Mouse (Mus musculus): Measurements from ENCODE around the gene Pcgf3. TPM values are rescaled to one million over a fixed set of nuclear protein-coding genes. Genes with fewer than 3 reads are reported as not detected.

Gene Pcgf3
- total and polyA plus RNA-seq, 2 experiments from 2014 or later, result 12.9 to 36.4 TPM

DNA sequence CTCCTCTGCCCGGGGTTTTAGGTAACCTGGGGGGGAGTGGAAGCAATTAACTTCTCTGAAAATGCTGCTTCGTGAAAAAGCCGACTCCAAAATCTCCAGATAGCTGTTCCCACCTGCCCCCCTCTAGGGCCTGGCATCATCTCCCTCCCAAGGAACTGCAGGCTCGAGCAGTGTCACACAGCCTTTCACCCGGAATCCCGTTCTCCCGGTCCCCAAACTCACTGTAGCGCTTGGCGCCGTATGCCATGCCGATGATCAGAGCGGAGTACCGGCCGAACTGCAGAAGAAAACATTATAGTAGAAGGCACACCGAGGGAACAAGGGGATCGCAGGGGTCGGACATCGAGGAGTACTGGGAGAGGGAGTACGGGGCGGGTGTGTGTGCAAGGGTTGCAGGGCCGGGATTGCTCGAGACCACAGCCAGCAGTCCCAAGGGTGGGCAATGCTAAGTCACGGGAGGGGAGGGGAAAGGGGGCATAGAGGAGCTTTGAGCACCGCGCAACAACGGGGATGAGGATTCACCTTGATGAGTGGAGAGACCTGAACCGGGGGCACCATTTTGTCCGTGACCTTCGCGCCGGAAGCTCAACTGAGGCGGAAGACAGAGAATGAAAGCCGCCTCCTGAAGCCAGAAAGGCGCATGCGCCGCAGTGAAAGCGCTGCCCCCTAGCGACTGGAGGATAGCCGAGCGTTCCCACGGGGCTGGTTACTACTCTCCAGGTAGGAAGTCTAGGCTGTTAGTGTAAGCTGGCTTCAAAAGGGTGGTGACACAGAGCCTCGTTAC lies 27.0 kb upstream of the Pcgf3 start, which contains the start of gene Atp5k:
Atp5k (minus strand) TSS at position 645 of the 784 bp plus-strand sequence.
- H3K4me3 ChIP-seq (ENCODE audit: low read length), result peak within 1 kb of the TSS; percentile 92
- H3K36me3 ChIP-seq (ENCODE audit: insufficient read depth, low read length), result peaks cover 10% of the 10 kb centered on the region; the same call in 1 of the 2 replicates
- H3K27me3 ChIP-seq (ENCODE audit: insufficient read depth, low read length), result no peaks in the 10 kb centered on the region
- ATAC-seq (peak; percentile 89), DNase-seq (ENCODE audit: low spot score) (peak; percentile 97)
- H3K9me3 ChIP-seq (ENCODE audit: low read length), result no peaks in the 10 kb centered on the region
- peak; percentile 95 for TF ChIP-seq CTCF (IDR thresholded peaks at IDR 0.05; ENCODE audit: low read depth)
- peak within 1 kb of the TSS; percentile 70 for H3K27ac ChIP-seq
- peak within 1 kb of the TSS; percentile 83 for H3K9ac ChIP-seq (replicated peaks; ENCODE audit: low read length)
- peak within 1 kb of the TSS; percentile 87 for H3K4me2 ChIP-seq (ENCODE audit: low read depth, low read length)
- peaks cover 5% of the 10 kb centered on the region; the same call in 1 of the 2 replicates for H3K4me1 ChIP-seq (ENCODE audit: insufficient read depth, low read length)
- WGBS, result under 1% methylated on average over 41 of the region's 42 CpGs

GRCm38 (mm10) chr5:108436101-108436500 lies 24.9 kb upstream of the Pcgf3 start:
- no peaks in the 10 kb centered on the region for H3K27me3 ChIP-seq (ENCODE audit: insufficient read depth, low read length)
- H3K36me3 ChIP-seq (ENCODE audit: insufficient read depth, low read length), result peaks cover 3% of the 10 kb centered on the region; the same call in 1 of the 2 replicates
- H3K4me3 ChIP-seq (ENCODE audit: low read length), result no peak overlapping the region
- WGBS, result 69% methylated on average over 2 of the region's 2 CpGs
- H3K9me3 ChIP-seq (ENCODE audit: low read length), result no peaks in the 10 kb centered on the region
- no peak overlapping the region for H3K4me2 ChIP-seq (ENCODE audit: low read depth, low read length)
- no peak overlapping the region for H3K27ac ChIP-seq
- ATAC-seq (no peak), DNase-seq (ENCODE audit: low spot score) (no peak)
- no peak overlapping the region for H3K9ac ChIP-seq (replicated peaks; ENCODE audit: low read length)
- no peak for TF ChIP-seq CTCF (IDR thresholded peaks at IDR 0.05; ENCODE audit: low read depth)
- H3K4me1 ChIP-seq (ENCODE audit: insufficient read depth, low read length), result peaks cover 5% of the 10 kb centered on the region; the same call in 1 of the 2 replicates

GRCm38 (mm10) chr5:108446973-108447372 lies 14.1 kb upstream of the Pcgf3 start:
- no peak overlapping the region for H3K9ac ChIP-seq (replicated peaks; ENCODE audit: low read length)

GRCm38 (mm10) chr5:108447857-108448256 lies 13.2 kb upstream of the Pcgf3 start:
- Histone ChIP-seq H3K4me1 (ENCODE audit: insufficient read depth, low read length) (no peaks in the 10 kb centered on the region), H3K4me3 (ENCODE audit: low read length) (no peak overlapping the region), H3K27me3 (ENCODE audit: insufficient read depth, low read length) (no peaks in the 10 kb centered on the region), H3K9ac (replicated peaks; ENCODE audit: low read length) (no peak overlapping the region), H3K36me3 (ENCODE audit: insufficient read depth, low read length) (no peaks in the 10 kb centered on the region), H3K4me2 (ENCODE audit: low read depth, low read length) (no peak overlapping the region), H3K27ac (no peak overlapping the region), H3K9me3 (ENCODE audit: low read length) (no peaks in the 10 kb centered on the region)
- no peak for DNase-seq (ENCODE audit: low spot score)
- 89% methylated on average over 7 of the region's 7 CpGs for WGBS
- no peak for TF ChIP-seq CTCF (IDR thresholded peaks at IDR 0.05; ENCODE audit: low read depth)
- ATAC-seq, result no peak

More at GRCm38 (mm10) chr5:108446973-108447372, 14.1 kb upstream of the Pcgf3 start:
- H3K4me3 ChIP-seq (ENCODE audit: low read length), result no peak overlapping the region
- no peak overlapping the region for H3K27ac ChIP-seq
- H3K9me3 ChIP-seq (ENCODE audit: low read length), result no peaks in the 10 kb centered on the region
- H3K27me3 ChIP-seq (ENCODE audit: insufficient read depth, low read length), result no peaks in the 10 kb centered on the region
- TF ChIP-seq CTCF (IDR thresholded peaks at IDR 0.05; ENCODE audit: low read depth), result no peak
- no peak for ATAC-seq
- H3K4me2 ChIP-seq (ENCODE audit: low read depth, low read length), result no peak overlapping the region
- H3K4me1 ChIP-seq (ENCODE audit: insufficient read depth, low read length), result no peaks in the 10 kb centered on the region
- 81% methylated on average over 3 of the region's 3 CpGs for WGBS
- no peaks in the 10 kb centered on the region for H3K36me3 ChIP-seq (ENCODE audit: insufficient read depth, low read length)
- DNase-seq (ENCODE audit: low spot score), result no peak

DNA sequence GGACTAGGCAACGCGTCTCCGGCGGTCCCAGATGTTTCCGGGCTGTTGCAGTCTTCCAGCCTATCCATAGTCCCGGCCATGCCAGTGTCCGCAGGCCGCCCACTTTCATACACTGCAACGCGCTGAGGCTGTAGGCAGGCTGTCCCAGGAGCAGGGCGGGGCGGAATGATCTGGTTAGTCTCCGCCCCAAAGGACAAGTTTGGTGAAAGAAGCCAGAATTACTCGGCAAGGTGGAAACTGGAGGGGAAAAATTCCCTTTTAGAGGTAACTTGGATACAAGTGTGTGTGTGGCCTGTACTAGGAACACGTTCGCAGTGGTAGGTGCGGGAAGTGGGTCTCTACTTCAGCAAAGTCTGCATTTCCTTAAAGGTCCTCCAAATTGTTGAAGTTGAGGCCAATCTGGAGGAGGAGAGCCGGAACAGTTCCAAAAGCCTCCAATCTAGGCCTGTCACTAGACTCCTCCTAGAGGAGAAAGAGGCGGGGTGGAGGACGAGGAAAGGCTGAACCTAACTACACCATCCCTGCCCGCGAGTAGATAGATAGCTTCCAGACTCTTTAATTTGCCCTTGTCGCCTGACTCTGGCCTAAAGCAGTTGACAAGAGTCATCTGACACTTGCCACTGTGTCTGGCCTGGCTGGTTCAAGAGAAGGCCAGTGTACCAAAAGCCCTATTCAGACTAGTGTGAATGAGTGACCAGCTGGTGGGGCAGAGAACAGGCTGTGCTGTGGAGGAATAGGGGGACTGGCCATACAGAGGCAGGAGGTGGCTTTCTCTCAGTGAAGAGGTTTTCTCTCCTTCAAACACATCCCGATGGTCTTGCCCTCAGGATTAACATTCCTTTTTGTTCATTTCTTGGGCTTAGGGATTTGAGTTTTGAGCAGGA lies 12.0 kb upstream of the Pcgf3 start, which contains the start of gene Mfsd7a:
Mfsd7a (minus strand) TSS at position 107 of the 884 bp plus-strand sequence.
- WGBS, result 14% methylated on average over 24 of the region's 24 CpGs
- Histone ChIP-seq H3K36me3 (ENCODE audit: insufficient read depth, low read length) (no peaks in the 10 kb centered on the region), H3K4me2 (ENCODE audit: low read depth, low read length) (peak within 1 kb of the TSS; percentile 58), H3K27ac (no peak within 1 kb of the TSS), H3K9ac (replicated peaks; ENCODE audit: low read length) (0 out of 2 replicates have a peak within 1 kb of the TSS, but pooled peaks have one; percentile 17), H3K4me1 (ENCODE audit: insufficient read depth, low read length) (no peaks in the 10 kb centered on the region), H3K9me3 (ENCODE audit: low read length) (no peaks in the 10 kb centered on the region), H3K4me3 (ENCODE audit: low read length) (peak within 1 kb of the TSS; percentile 31), H3K27me3 (ENCODE audit: insufficient read depth, low read length) (no peaks in the 10 kb centered on the region)
- ATAC-seq, result peak; percentile 78; the same call in 1 of the 2 replicates
- DNase-seq (ENCODE audit: low spot score), result peak; percentile 28
- TF ChIP-seq CTCF (IDR thresholded peaks at IDR 0.05; ENCODE audit: low read depth), result no peak

DNA sequence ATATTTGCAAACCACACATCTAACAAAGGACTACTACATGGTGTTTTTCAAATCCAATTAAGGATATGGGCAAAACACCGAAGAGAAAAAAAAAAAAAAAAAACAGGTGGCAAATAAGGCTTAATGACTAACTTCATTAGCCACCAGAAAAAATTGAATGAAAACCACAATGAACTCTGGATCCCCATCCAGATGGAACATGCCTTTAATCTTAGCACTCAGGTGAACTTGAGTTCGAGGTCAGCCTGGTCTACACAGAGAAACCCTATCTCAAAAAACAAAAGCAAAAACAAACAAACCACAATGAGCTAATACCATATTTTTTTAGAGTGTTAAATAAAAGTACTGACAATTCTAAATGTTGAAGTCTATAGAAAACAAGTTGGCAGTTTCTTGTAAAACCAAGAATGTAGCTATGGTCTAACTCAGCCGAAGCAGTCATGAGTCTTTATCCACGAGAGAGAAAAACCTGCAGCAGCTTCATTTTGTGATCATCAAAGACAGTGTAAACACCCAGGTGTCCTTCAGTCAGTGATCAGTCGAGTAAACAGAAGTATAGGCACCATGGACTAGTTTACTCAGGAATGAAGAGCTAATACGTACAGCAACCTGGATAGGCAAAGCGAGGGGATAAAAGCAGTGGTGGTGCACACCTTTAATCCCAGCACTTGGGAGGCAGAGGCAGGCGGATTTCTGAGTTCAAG lies 10.0 kb upstream of the Pcgf3 start:
- 85% methylated on average over 8 of the region's 8 CpGs for WGBS
- no peak overlapping the region for H3K9ac ChIP-seq (replicated peaks; ENCODE audit: low read length)

More for the DNA sequence above, 10.0 kb upstream of the Pcgf3 start:
- TF ChIP-seq CTCF (IDR thresholded peaks at IDR 0.05; ENCODE audit: low read depth), result no peak
- Histone ChIP-seq H3K27ac (no peak overlapping the region), H3K27me3 (ENCODE audit: insufficient read depth, low read length) (no peaks in the 10 kb centered on the region), H3K36me3 (ENCODE audit: insufficient read depth, low read length) (no peaks in the 10 kb centered on the region), H3K9me3 (ENCODE audit: low read length) (no peaks in the 10 kb centered on the region), H3K4me1 (ENCODE audit: insufficient read depth, low read length) (no peaks in the 10 kb centered on the region), H3K4me3 (ENCODE audit: low read length) (no peak overlapping the region), H3K4me2 (ENCODE audit: low read depth, low read length) (no peak overlapping the region)
- DNase-seq (ENCODE audit: low spot score) (no peak), ATAC-seq (no peak)
